Mouse (Mus musculus): ENCODE results near the gene Gm4767. TPM values are rescaled to one million over a fixed set of nuclear protein-coding genes. Genes with fewer than 3 reads are reported as not detected.
"Not testable (repeated sequence)": the region's sequence is repeated elsewhere in the genome, so short reads cannot be mapped to it uniquely, and the experiment has no call there.

Gene Gm4767
- 1 to 10 TPM; 3.8 to 5.0 (median 4.4) TPM for total RNA-seq (2022)

DNA sequence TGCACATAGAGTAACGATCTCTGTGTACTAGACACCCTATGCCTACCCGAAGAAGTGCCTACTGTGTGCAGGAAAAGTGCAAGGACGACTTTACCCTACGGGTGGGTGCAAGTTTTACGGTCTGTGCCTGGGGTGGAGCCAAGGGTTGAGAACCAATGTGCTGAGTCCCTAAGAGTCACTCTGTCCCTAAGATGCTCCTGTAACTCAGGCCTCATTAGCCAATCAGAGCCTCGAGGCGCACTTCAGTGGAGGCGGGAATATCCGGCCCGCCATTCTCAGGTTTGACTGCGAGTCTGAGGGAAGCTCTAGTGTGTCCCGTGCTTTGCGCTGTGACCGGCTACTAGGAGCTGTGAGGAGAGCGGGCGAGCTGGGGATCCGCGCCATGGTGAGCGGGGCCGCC lies at the start of gene Gm4767:
Gm4767 (plus strand) TSS at position 288 of the 400 bp plus-strand sequence.
- not testable (repeated sequence) for DNase-seq (ENCODE audit: low spot score in 2 of 2)

DNA sequence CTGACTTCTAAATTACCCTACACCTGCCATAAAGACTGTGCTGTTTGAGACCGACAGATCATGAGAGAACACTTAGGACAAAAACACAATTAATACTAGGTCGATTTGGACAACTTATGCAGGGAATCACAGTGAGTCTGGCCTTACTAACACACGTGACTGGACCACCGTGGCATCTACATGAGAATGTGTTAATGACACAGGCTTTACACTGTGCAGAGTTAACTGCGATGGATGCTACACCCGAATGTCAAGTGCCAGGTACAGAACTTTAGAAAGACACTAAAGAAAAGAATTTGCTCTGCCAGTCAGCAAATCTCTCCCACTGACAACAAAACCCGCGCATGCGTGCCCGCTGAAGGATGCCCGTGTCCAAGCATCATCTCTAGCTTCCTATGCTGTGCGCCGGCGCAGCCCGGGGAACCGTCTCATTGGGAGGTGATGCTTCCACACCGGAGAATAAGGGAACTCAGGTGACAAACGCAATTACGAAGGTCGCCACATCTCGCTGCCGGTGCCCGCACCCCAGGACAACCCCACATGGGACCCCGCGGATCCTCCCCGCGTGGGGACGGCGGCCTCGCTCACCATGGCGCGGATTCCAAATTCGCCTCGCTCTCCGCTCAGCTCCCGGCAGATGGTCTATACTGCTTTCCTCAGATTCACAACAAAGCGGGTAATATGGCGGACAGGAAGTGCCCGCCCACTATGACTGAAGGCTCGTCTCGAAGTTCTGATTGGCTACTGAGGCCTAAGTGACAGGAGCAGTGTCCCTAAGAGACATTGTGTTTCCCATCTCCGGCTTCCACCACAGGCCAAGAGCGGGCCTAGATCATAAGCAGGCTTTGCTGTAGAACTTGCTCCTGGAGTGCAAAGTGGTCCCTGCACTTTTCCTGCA lies 41.2 kb upstream of the Gm4767 start, which contains the start of gene Gm3055:
Gm3055 (minus strand) TSS at position 656 of the 898 bp plus-strand sequence.
- DNase-seq (ENCODE audit: low spot score in 2 of 2) = not testable (repeated sequence)

DNA sequence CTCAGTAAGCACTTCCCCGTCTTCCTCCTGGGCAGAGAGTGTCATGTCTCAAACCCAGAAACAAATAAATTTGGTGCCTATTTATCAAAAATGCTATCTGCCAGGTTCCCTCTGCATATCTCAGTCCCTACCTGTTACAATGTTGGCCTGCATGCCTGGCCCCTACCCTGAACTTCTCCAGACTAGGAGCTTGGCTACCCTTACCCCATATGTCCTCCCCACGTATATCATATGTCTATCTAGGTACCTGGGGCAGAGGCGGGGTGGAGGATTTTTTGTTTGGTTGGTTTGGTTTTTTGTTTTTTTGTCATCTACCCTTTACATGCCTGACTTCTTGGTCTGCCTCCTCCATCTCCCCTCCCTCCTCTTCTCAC lies 40.6 kb upstream of the Gm4767 start:
- not testable (repeated sequence) for DNase-seq (ENCODE audit: low spot score in 2 of 2)

DNA sequence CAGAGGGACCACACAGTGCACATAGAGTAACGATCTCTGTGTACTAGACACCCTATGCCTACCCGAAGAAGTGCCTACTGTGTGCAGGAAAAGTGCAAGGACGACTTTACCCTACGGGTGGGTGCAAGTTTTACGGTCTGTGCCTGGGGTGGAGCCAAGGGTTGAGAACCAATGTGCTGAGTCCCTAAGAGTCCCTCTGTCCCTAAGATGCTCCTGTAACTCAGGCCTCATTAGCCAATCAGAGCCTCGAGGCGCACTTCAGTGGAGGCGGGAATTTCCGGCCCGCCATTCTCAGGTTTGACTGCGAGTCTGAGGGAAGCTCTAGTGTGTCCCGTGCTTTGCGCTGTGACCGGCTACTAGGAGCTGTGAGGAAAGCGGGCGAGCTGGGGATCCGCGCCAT lies 34.2 kb downstream of the Gm4767 start:
- not testable (repeated sequence) for DNase-seq (ENCODE audit: low spot score in 2 of 2)

DNA sequence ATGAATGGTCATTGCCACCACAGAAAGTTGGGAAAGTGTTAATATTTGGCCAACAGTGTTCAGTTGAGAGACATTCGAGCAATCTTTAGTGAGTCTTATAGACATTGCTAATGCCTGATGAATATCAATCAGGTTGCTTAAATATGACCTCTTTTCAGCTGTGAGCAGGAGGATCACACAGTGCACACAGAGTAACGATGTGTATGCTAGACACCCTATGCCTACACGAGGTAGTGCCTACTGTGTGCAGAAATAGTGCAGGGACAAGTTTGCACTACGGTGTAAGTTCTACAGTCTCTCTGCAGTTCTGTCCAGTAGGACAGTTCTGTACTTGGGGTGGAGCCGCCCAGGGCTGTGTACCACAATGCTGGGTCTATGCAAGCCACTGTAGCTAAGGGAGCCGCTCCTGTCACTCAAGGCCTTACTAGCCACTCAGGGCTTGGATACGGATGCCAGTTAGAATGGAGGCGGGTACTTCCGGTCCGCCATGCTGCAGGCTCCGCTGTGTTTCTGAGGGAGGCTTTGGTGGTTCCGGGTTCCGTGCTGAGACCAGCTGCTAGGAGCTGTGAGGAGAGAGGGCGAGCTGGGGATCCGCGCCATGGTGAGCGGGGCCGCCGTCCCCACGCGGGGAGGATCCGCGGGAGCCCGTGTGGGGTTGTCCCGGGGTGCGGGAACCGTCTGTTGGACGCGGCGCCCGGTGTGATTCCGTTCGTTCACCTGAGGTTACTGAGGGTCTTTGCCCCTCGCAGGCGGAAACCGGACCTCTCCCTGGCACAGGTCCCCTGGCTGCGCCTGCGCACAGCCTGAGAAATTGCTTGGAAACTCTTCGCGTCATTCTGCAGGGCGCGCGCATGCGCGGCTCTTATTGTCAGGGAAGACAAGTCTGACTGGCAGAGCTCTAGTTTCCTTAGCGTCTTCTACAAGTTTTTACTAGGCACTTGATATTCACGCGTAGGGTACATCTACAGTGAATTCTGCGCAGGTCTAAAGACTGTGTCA lies 51.7 kb downstream of the Gm4767 start, which contains the start of gene Gm32687:
Gm32687 (plus strand) TSS at position 526 of the 999 bp plus-strand sequence.
- DNase-seq (ENCODE audit: low spot score in 2 of 2) = peak; percentile 2 to 4

Other genes starting within 250 kb of the Gm4767 start
- gene Tle2, start 237.6 kb upstream of the Gm4767 start, total RNA-seq (2022) = 10 to 100 TPM; 36.2 to 42.3 (median 39.2) TPM
- gene Tle6, start 211.1 kb upstream of the Gm4767 start, total RNA-seq (2022) = 10 to 100 TPM; 10.3 to 17.2 (median 14.0) TPM
- gene BC025920, start 205.9 kb upstream of the Gm4767 start, total RNA-seq (2022) = 1 to 10 TPM; 3.3 to 5.4 (median 3.9) TPM
- gene Sirt6, start 184.4 kb upstream of the Gm4767 start, total RNA-seq (2022) = 10 to 100 TPM; 21.8 to 27.9 (median 25.2) TPM
- 10 to 100 TPM; 39.7 to 47.9 (median 43.1) TPM for gene Ankrd24, start 183.6 kb upstream of the Gm4767 start, total RNA-seq (2022)
- gene Gm10778, start 163.1 kb upstream of the Gm4767 start, total RNA-seq (2022) = 1 to 10 TPM; 2.7 to 5.4 (median 3.3) TPM
- 10 to 100 TPM in 3 of 4 experiments, 1 to 10 TPM in 1; 9.1 to 14.3 (median 11.6) TPM for gene Zfp433, start 107.4 kb upstream of the Gm4767 start, total RNA-seq (2022)
- gene Gm3055, start 41.0 kb upstream of the Gm4767 start, total RNA-seq (2022) = 10 to 100 TPM in 2 of 4 experiments, 1 to 10 TPM in 2; 7.0 to 11.3 (median 9.8) TPM
- gene Gm32687, start 51.7 kb downstream of the Gm4767 start, total RNA-seq (2022) = 1 to 10 TPM; 2.8 to 3.3 (median 3.2) TPM
- gene Zfp781, start 118.3 kb downstream of the Gm4767 start, total RNA-seq (2022) = 1 to 10 TPM; 3.2 to 4.7 (median 4.7) TPM
- 10 to 100 TPM in 3 of 4 experiments, 1 to 10 TPM in 1; 9.4 to 12.9 (median 11.2) TPM for gene Zfp873, start 235.9 kb downstream of the Gm4767 start, total RNA-seq (2022)